Mouse (Mus musculus): ENCODE results near the gene Arhgef3. TPM values are rescaled to one million over a fixed set of nuclear protein-coding genes. Genes with fewer than 3 reads are reported as not detected.

Gene Arhgef3
- total and polyA plus RNA-seq, 3 experiments: 6.7 to 15.2 (median 11.9) TPM

GRCm38 (mm10) chr14:27420816-27421215, 306.1 kb downstream of the Arhgef3 start:
- H3K9me3 ChIP-seq (replicated peaks): peaks cover 4% of the 10 kb centered on the region
- no peak for TF ChIP-seq GATA2 (IDR thresholded peaks at IDR 0.05; ENCODE audit: borderline replicate concordance, low read depth, low read length)
- TF ChIP-seq TAL1 (conservative IDR thresholded peaks at IDR 0.05; ENCODE audit: low read depth, low read length): no peak
- TF ChIP-seq POLR2AphosphoS5 (IDR thresholded peaks at IDR 0.05; ENCODE audit: insufficient replicate concordance, low read depth, low read length): no peak
- no peak for TF ChIP-seq GATA1 (IDR thresholded peaks at IDR 0.05; ENCODE audit: borderline replicate concordance, low read length)
- no peak for TF ChIP-seq CTCF (IDR thresholded peaks at IDR 0.05; ENCODE audit: low read depth, low read length)
- H3K27me3 ChIP-seq (ENCODE audit: insufficient read depth, low read length): 0 out of 2 replicates have a peak, but pooled peaks cover 4% of the 10 kb centered on the region
- peaks cover 3% of the 10 kb centered on the region for H3K36me3 ChIP-seq (replicated peaks)
- H3K4me1 ChIP-seq (ENCODE audit: insufficient read depth, low read depth, low read length): no peaks in the 10 kb centered on the region; the same call in 1 of the 2 replicates
- H3K4me3 ChIP-seq (ENCODE audit: low read depth, low read length): no peak overlapping the region
- DNase-seq (ENCODE audit: low spot score): no peak
- ATAC-seq (ENCODE audit: extremely low read depth, insufficient number of reproducible peaks, low FRiP score, poor library complexity, severe bottlenecking): no peak

GRCm38 (mm10) chr14:27422301-27422700, 307.6 kb downstream of the Arhgef3 start:
- 0 out of 2 replicates have a peak, but pooled peaks cover 4% of the 10 kb centered on the region for H3K27me3 ChIP-seq (ENCODE audit: insufficient read depth, low read length)
- TF ChIP-seq GATA1 (IDR thresholded peaks at IDR 0.05; ENCODE audit: borderline replicate concordance, low read length): no peak
- no peak for TF ChIP-seq GATA2 (IDR thresholded peaks at IDR 0.05; ENCODE audit: borderline replicate concordance, low read depth, low read length)
- no peak for TF ChIP-seq POLR2AphosphoS5 (IDR thresholded peaks at IDR 0.05; ENCODE audit: insufficient replicate concordance, low read depth, low read length)
- no peak for TF ChIP-seq TAL1 (conservative IDR thresholded peaks at IDR 0.05; ENCODE audit: low read depth, low read length)
- no peak for TF ChIP-seq CTCF (IDR thresholded peaks at IDR 0.05; ENCODE audit: low read depth, low read length)
- DNase-seq (ENCODE audit: low spot score) (no peak), ATAC-seq (ENCODE audit: extremely low read depth, insufficient number of reproducible peaks, low FRiP score, poor library complexity, severe bottlenecking) (no peak)
- H3K9me3 ChIP-seq (replicated peaks): peaks cover 4% of the 10 kb centered on the region
- no peaks in the 10 kb centered on the region for H3K4me1 ChIP-seq (ENCODE audit: insufficient read depth, low read depth, low read length)
- no peak overlapping the region for H3K4me3 ChIP-seq (ENCODE audit: low read depth, low read length)
- peaks cover 3% of the 10 kb centered on the region for H3K36me3 ChIP-seq (replicated peaks)

- Histone ChIP-seq H3K9me3 (replicated peaks) (peaks cover 12% of the 10 kb centered on the region), H3K4me1 (ENCODE audit: insufficient read depth, low read depth, low read length) (peaks cover 5% of the 10 kb centered on the region), H3K4me3 (ENCODE audit: low read depth, low read length) (peak within 1 kb of the TSS; percentile 80), H3K27me3 (ENCODE audit: insufficient read depth, low read length) (no peaks in the 10 kb centered on the region), H3K36me3 (replicated peaks) (peaks cover 23% of the 10 kb centered on the region)
- ATAC-seq (ENCODE audit: extremely low read depth, insufficient number of reproducible peaks, low FRiP score, poor library complexity, severe bottlenecking) (peak; percentile 79), DNase-seq (ENCODE audit: low spot score) (peak; percentile 92)
- TF ChIP-seq CTCF (IDR thresholded peaks at IDR 0.05; ENCODE audit: low read depth, low read length) (no peak), TAL1 (conservative IDR thresholded peaks at IDR 0.05; ENCODE audit: low read depth, low read length) (no peak)
Measured at GRCm38 (mm10) chr14:27428573-27428972, 313.9 kb downstream of the Arhgef3 start, which contains the start of gene Fam208a. Gene Fam208a (plus strand): TSS chr14:27428834.

- Histone ChIP-seq H3K36me3 (replicated peaks) (peaks cover 27% of the 10 kb centered on the region), H3K4me1 (ENCODE audit: insufficient read depth, low read depth, low read length) (peaks cover 10% of the 10 kb centered on the region), H3K4me3 (ENCODE audit: low read depth, low read length) (peak overlapping the region; percentile 80), H3K9me3 (replicated peaks) (peaks cover 12% of the 10 kb centered on the region), H3K27me3 (ENCODE audit: insufficient read depth, low read length) (no peaks in the 10 kb centered on the region)
- no peak for TF ChIP-seq POLR2AphosphoS5 (IDR thresholded peaks at IDR 0.05; ENCODE audit: insufficient replicate concordance, low read depth, low read length)
- TF ChIP-seq GATA1 (IDR thresholded peaks at IDR 0.05; ENCODE audit: borderline replicate concordance, low read length): no peak
- no peak for TF ChIP-seq GATA2 (IDR thresholded peaks at IDR 0.05; ENCODE audit: borderline replicate concordance, low read depth, low read length)
- TF ChIP-seq CTCF (IDR thresholded peaks at IDR 0.05; ENCODE audit: low read depth, low read length): no peak
- no peak for TF ChIP-seq TAL1 (conservative IDR thresholded peaks at IDR 0.05; ENCODE audit: low read depth, low read length)
- ATAC-seq (ENCODE audit: extremely low read depth, insufficient number of reproducible peaks, low FRiP score, poor library complexity, severe bottlenecking) (peak; percentile 91), DNase-seq (ENCODE audit: low spot score) (peak; percentile 66)
Measured at GRCm38 (mm10) chr14:27428973-27429711, 314.4 kb downstream of the Arhgef3 start.

- Histone ChIP-seq H3K9me3 (replicated peaks) (peaks cover 7% of the 10 kb centered on the region), H3K36me3 (replicated peaks) (peaks cover 33% of the 10 kb centered on the region), H3K27me3 (ENCODE audit: insufficient read depth, low read length) (no peaks in the 10 kb centered on the region), H3K4me3 (ENCODE audit: low read depth, low read length) (peak overlapping the region; percentile 80), H3K4me1 (ENCODE audit: insufficient read depth, low read depth, low read length) (peaks cover 18% of the 10 kb centered on the region)
- no peak for TF ChIP-seq POLR2AphosphoS5 (IDR thresholded peaks at IDR 0.05; ENCODE audit: insufficient replicate concordance, low read depth, low read length)
- TF ChIP-seq TAL1 (conservative IDR thresholded peaks at IDR 0.05; ENCODE audit: low read depth, low read length): no peak
- no peak for TF ChIP-seq GATA1 (IDR thresholded peaks at IDR 0.05; ENCODE audit: borderline replicate concordance, low read length)
- TF ChIP-seq GATA2 (IDR thresholded peaks at IDR 0.05; ENCODE audit: borderline replicate concordance, low read depth, low read length): no peak
- TF ChIP-seq CTCF (IDR thresholded peaks at IDR 0.05; ENCODE audit: low read depth, low read length): no peak
- ATAC-seq (ENCODE audit: extremely low read depth, insufficient number of reproducible peaks, low FRiP score, poor library complexity, severe bottlenecking) (no peak), DNase-seq (ENCODE audit: low spot score) (no peak)
Measured at GRCm38 (mm10) chr14:27430280-27430679, 315.6 kb downstream of the Arhgef3 start.

GRCm38 (mm10) chr14:27432064-27432463, 317.4 kb downstream of the Arhgef3 start:
- Histone ChIP-seq H3K36me3 (replicated peaks) (peaks cover 48% of the 10 kb centered on the region), H3K27me3 (ENCODE audit: insufficient read depth, low read length) (no peaks in the 10 kb centered on the region), H3K4me3 (ENCODE audit: low read depth, low read length) (no peak overlapping the region), H3K4me1 (ENCODE audit: insufficient read depth, low read depth, low read length) (peaks cover 28% of the 10 kb centered on the region), H3K9me3 (replicated peaks) (peaks cover 7% of the 10 kb centered on the region)
- DNase-seq (ENCODE audit: low spot score): no peak
- TF ChIP-seq GATA1 (IDR thresholded peaks at IDR 0.05; ENCODE audit: borderline replicate concordance, low read length) (no peak), TAL1 (conservative IDR thresholded peaks at IDR 0.05; ENCODE audit: low read depth, low read length) (no peak), GATA2 (IDR thresholded peaks at IDR 0.05; ENCODE audit: borderline replicate concordance, low read depth, low read length) (no peak), POLR2AphosphoS5 (IDR thresholded peaks at IDR 0.05; ENCODE audit: insufficient replicate concordance, low read depth, low read length) (no peak), CTCF (IDR thresholded peaks at IDR 0.05; ENCODE audit: low read depth, low read length) (no peak)
- ATAC-seq (ENCODE audit: extremely low read depth, insufficient number of reproducible peaks, low FRiP score, poor library complexity, severe bottlenecking): no peak

All from G1E (cell line).